Mouse (Mus musculus) intestine, postnatal 0 days (tissue): ENCODE measurements around the gene Mstn. TPM values are rescaled to one million over a fixed set of nuclear protein-coding genes. Genes with fewer than 3 reads are reported as not detected.

Experiments used
- ATAC-seq: fragments of 200-750 bp; cut with Nextera tagmentation; 2 replicates; pipeline ENCODE4 v1.8.0; 2017; ENCODE audit warnings: mild to moderate bottlenecking, moderate TSS enrichment, moderate library complexity
- H3K27ac ChIP-seq: fragments of 300-500 bp; sonication (generic); 2 replicates; pipeline ENCODE4 v1.5.1; 2014; ENCODE audit warnings: mild to moderate bottlenecking, low read depth, low read length, moderate library complexity
- H3K27me3 ChIP-seq: fragments of 300-500 bp; sonication (generic); replicated peaks from 2 replicates; pipeline ENCODE4 v1.6.1; 2014; ENCODE audit warnings: low read length, mixed read lengths; ENCODE audit not compliant: control insufficient read depth, insufficient read depth
- H3K36me3 ChIP-seq: fragments of 300-500 bp; sonication (generic); 2 replicates; pipeline ENCODE4 v1.6.1; 2014; ENCODE audit warnings: mild to moderate bottlenecking, moderate library complexity; ENCODE audit not compliant: control insufficient read depth, insufficient read depth
- H3K4me1 ChIP-seq: fragments of 300-500 bp; sonication (generic); replicated peaks from 2 replicates; pipeline ENCODE4 v1.6.1; 2014; ENCODE audit warnings: antibody characterized with exemption, low read length, mixed read lengths; ENCODE audit not compliant: control insufficient read depth, insufficient read depth
- H3K4me2 ChIP-seq: fragments of 300-500 bp; sonication (generic); replicated peaks from 2 replicates; pipeline ENCODE4 v1.6.1; 2014; ENCODE audit warnings: low read depth, mild to moderate bottlenecking, moderate library complexity
- H3K4me3 ChIP-seq: fragments of 300-500 bp; sonication (generic); 2 replicates; pipeline ENCODE4 v1.5.1; 2014; ENCODE audit warnings: low read depth, low read length
- H3K9ac ChIP-seq: fragments of 300-500 bp; sonication (generic); 2 replicates; pipeline ENCODE4 v1.6.1; 2014; ENCODE audit warnings: mild to moderate bottlenecking, low read depth, low read length
- H3K9me3 ChIP-seq: fragments of 300-500 bp; sonication (generic); 2 replicates; pipeline ENCODE4 v1.6.1; 2016; ENCODE audit warnings: mixed run types; ENCODE audit not compliant: control insufficient read depth
- CTCF ChIP-seq: sonication (generic); IDR thresholded peaks from 2 replicates; pipeline ENCODE4 v1.5.1; 2016; ENCODE audit warnings: low read depth, mild to moderate bottlenecking, control low read depth, antibody characterized with exemption, moderate library complexity
- WGBS: fragments of 180-500 bp; shearing (Covaris S2); extraction: QIAGEN DNeasy Blood & Tissue Kit; methylation state at CpG from one replicate; pipeline ENCODE4 v1.1.7; 2014; 5-methylcytosine and 5-hydroxymethylcytosine counted together
- polyA plus RNA-seq: library from polyadenylated mRNA; unstranded; fragments of >200 nt; fragmentation: Nextera tagmentation; extraction: Ambion mirVana; gene quantifications from 2 replicates; pipeline ENCODE4 v1.2.1, GENCODE M21; 2015

The Mstn gene
- polyA plus RNA-seq, 1 experiment from 2014 or later, result 0.07 TPM

DNA sequence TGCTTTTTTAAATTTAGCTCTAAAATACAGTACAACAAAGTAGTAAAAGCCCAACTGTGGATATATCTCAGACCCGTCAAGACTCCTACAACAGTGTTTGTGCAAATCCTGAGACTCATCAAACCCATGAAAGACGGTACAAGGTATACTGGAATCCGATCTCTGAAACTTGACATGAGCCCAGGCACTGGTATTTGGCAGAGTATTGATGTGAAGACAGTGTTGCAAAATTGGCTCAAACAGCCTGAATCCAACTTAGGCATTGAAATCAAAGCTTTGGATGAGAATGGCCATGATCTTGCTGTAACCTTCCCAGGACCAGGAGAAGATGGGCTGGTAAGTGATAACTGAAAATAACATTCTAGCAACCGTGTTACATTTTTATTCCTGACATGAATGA lies 2.5 kb downstream of the Mstn start:
- WGBS, result 89% methylated on average over 4 of the region's 4 CpGs

DNA sequence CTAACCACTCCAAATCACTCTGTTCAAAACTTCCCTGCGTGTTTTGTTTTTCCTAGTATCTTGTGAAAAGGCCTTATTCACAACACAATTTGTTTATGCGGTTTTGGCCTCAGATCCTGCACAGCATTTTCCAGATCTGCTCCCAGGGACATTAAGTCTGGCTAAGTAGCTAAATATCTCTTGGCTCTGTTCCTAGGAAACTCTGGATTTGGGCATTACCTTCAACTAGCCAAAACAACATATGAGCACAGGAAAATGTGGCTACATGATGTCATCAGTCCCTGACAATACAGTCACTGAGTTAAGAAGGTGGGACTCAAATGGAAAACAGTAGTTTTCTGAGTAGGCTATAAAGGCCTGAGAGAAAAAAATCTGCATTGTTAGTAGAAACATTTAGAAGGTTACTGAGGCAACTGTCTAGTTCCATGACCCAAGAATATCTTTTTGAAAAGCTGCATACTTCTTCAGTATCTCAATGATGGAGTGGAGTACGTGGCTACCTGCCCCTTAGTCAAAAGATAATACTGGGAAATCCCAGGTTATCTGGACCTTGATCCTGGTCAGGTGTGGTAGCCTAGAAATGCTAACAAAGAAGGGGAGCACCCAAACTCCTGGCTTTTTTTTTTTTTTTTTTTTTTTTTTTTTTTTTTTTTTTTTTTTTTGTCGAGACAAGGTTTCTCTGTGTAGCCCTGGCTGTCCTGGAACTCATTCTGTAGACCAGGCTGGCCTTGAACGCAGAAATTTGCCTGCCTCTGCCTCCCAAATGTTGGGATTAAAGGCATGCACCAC lies 8.5 kb downstream of the Mstn start:
- 80% methylated on average over 5 of the region's 5 CpGs for WGBS
- H3K27me3 ChIP-seq, result no peaks in the 10 kb centered on the region
- H3K36me3 ChIP-seq, result no peaks in the 10 kb centered on the region
- H3K4me3 ChIP-seq, result no peak overlapping the region
- ATAC-seq, result no peak
- H3K27ac ChIP-seq, result no peak overlapping the region
- no peak for TF ChIP-seq CTCF
- no peak overlapping the region for H3K4me2 ChIP-seq
- no peaks in the 10 kb centered on the region for H3K4me1 ChIP-seq
- no peaks in the 10 kb centered on the region for H3K9me3 ChIP-seq
- no peak overlapping the region for H3K9ac ChIP-seq

More for the DNA sequence above, 2.5 kb downstream of the Mstn start:
- no peak overlapping the region for H3K27ac ChIP-seq
- H3K27me3 ChIP-seq, result no peaks in the 10 kb centered on the region
- H3K9ac ChIP-seq, result no peak overlapping the region
- no peaks in the 10 kb centered on the region for H3K4me1 ChIP-seq
- no peaks in the 10 kb centered on the region for H3K36me3 ChIP-seq
- no peak for ATAC-seq
- H3K4me2 ChIP-seq, result no peak overlapping the region
- H3K4me3 ChIP-seq, result no peak overlapping the region
- no peak for TF ChIP-seq CTCF
- no peaks in the 10 kb centered on the region for H3K9me3 ChIP-seq

DNA sequence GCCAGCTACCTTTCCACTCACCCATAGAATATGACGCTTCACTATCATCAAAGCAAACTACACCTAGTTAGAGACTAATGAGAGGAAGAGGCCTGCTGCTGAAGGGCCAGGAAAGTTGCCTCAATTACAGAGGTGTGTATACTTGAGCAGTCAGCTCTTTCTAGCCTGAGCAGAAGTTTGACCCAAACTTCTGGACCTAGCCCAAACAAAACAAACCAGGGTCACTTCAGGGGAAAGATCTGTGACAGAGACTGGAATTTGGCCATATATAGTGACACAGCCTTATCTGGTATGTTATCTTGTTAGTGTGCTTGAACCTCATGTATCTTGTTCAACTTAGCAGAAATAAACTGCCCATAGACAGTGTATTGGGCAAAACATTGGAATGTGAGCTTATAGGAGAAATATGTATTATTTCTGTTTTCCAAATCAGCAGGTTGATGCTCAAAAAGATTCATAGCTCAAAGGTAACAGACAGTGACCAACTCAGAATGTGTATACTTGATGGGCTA lies 9.3 kb downstream of the Mstn start:
- H3K36me3 ChIP-seq, result no peaks in the 10 kb centered on the region

DNA sequence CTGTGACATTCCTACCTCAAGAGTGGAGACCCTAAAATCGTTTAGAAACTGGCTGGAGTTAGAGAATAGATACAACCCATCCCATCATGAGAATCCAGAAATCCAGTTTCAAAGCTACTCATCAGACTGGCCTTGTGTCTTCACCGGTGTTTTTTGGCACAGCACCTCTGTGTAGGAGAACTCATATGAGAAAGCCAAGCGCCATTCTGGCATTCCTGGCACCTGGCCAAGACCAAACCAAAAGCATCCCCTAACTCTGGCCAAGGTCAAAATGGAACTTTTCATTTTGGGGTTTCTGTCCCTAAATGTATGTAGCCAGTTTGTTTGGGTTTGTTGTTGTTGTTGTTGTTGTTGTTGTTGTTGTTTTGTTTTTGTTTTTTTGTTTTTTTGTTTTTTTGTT lies 15.2 kb downstream of the Mstn start:
- no peaks in the 10 kb centered on the region for H3K27me3 ChIP-seq
- no peak for TF ChIP-seq CTCF

More for the DNA sequence above, 9.3 kb downstream of the Mstn start:
- Histone ChIP-seq H3K4me3 (no peak overlapping the region), H3K27ac (no peak overlapping the region), H3K9ac (no peak overlapping the region), H3K9me3 (no peaks in the 10 kb centered on the region), H3K4me2 (no peak overlapping the region), H3K4me1 (no peaks in the 10 kb centered on the region), H3K27me3 (no peaks in the 10 kb centered on the region)
- no peak for TF ChIP-seq CTCF
- 45% methylated on average over 1 of the region's 1 CpGs for WGBS
- no peak for ATAC-seq

DNA sequence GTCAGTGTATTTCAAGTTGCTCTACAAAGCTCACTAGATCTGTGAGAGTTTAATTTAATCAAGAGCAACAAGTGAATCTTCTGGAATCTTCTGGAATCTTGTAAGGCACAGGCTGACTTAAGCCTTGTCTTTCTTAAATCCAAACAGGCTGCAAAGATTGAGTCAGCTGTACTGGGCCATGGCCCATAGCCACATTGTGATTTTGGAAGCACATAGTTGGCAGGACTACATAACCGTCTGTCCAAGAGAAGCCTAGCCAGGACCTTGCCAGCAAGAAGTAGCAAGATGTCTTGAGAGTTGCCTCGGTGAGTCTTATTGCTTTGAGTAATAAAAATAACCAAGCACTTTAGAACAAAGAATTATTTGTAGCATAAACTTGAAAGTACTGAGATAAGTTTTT lies 18.4 kb downstream of the Mstn start:
- Histone ChIP-seq H3K4me1 (no peaks in the 10 kb centered on the region), H3K27me3 (no peaks in the 10 kb centered on the region), H3K36me3 (no peaks in the 10 kb centered on the region), H3K27ac (no peak overlapping the region), H3K9ac (no peak overlapping the region), H3K9me3 (no peaks in the 10 kb centered on the region), H3K4me3 (no peak overlapping the region), H3K4me2 (no peak overlapping the region)
- no peak for ATAC-seq
- WGBS, result 72% methylated on average over 2 of the region's 2 CpGs
- TF ChIP-seq CTCF, result no peak

More for the DNA sequence above, 15.2 kb downstream of the Mstn start:
- Histone ChIP-seq H3K9me3 (no peaks in the 10 kb centered on the region), H3K4me3 (no peak overlapping the region), H3K4me2 (no peak overlapping the region), H3K4me1 (no peaks in the 10 kb centered on the region), H3K36me3 (no peaks in the 10 kb centered on the region), H3K27ac (no peak overlapping the region), H3K9ac (no peak overlapping the region)
- ATAC-seq, result no peak
- WGBS, result 75% methylated on average over 3 of the region's 3 CpGs

DNA sequence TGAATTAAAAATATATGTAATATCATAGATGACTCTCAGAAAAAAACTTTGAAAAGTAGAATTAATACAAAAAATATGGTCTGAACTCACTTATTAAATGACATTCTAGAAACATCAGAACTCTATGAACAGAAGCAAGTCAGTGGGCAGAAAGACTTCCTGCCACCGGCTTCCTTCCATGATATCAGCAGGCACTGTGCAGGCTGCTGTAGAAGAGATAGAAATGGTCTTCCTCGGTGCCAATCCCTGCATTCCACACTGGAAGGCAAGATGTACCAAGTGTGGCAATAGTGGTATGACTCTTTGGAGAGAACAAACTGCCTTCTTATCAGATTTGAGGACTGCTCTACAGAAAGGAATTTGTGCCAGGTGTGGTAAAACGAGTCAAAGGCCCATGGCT lies 19.2 kb downstream of the Mstn start:
- Histone ChIP-seq H3K4me3 (no peak overlapping the region), H3K27ac (no peak overlapping the region), H3K4me1 (no peaks in the 10 kb centered on the region), H3K4me2 (no peak overlapping the region), H3K27me3 (no peaks in the 10 kb centered on the region), H3K9me3 (no peaks in the 10 kb centered on the region), H3K9ac (no peak overlapping the region), H3K36me3 (no peaks in the 10 kb centered on the region)
- TF ChIP-seq CTCF, result no peak
- WGBS, result 68% methylated on average over 3 of the region's 3 CpGs
- no peak for ATAC-seq
